Mouse (Mus musculus) CH12.LX (cell line): ENCODE data around the gene Psma6. TPM values are rescaled to one million over a fixed set of nuclear protein-coding genes. Genes with fewer than 3 reads are reported as not detected.

Source experiments
- DNase-seq: peaks from one replicate; pipeline ENCODE4 v3.0.0-alpha.2; 2013; ENCODE audit errors: extremely low read depth
- H3K27ac ChIP-seq: 2 replicates; pipeline ENCODE4 v1.5.1; 2012; ENCODE audit warnings: low read depth, mild to moderate bottlenecking, control low read depth, moderate library complexity; ENCODE audit not compliant: insufficient read depth
- H3K27me3 ChIP-seq: replicated peaks from 2 replicates; pipeline ENCODE3; 2012; ENCODE audit warnings: inconsistent platforms
- H3K36me3 ChIP-seq, 2 experiments: replicated peaks in 1 of 2; 2 replicates each; pipeline versions ENCODE3 to v1.6.1; 2012; ENCODE audit warnings: inconsistent platforms in 1 of 2, low read length in 1 of 2, mild to moderate bottlenecking in 1 of 2, mixed read lengths in 1 of 2, moderate library complexity in 1 of 2; ENCODE audit not compliant: control insufficient read depth in 1 of 2, insufficient read depth in 1 of 2
- H3K4me1 ChIP-seq, 2 experiments: 2 replicates each; pipeline ENCODE4 v1.6.1; 2012; ENCODE audit warnings: inconsistent platforms in 1 of 2, moderate library complexity in 1 of 2; ENCODE audit not compliant: insufficient read depth in 2 of 2, control insufficient read depth in 1 of 2
- H3K4me2 ChIP-seq: 2 replicates; pipeline ENCODE4 v1.6.1; 2012; ENCODE audit warnings: low read depth, mild to moderate bottlenecking, control low read depth; ENCODE audit not compliant: poor library complexity, insufficient read depth, severe bottlenecking
- H3K4me3 ChIP-seq, 3 experiments: fragments of 150-350 bp in 1 of 3; sonication (generic) in 1 of 3; replicated peaks in 1 of 3; 2 replicates each; pipeline versions ENCODE3 to v1.5.1; 2011 to 2012; ENCODE audit warnings: low read depth in 2 of 3, low read length in 2 of 3, mild to moderate bottlenecking in 2 of 3, moderate library complexity in 2 of 3, control low read depth in 1 of 3, improper control_type of control experiment in 1 of 3, inconsistent platforms in 1 of 3, mixed read lengths in 1 of 3; ENCODE audit not compliant: poor library complexity in 1 of 3
- H3K79me2 ChIP-seq: replicated peaks from 2 replicates; pipeline ENCODE4 v1.6.1; 2012; ENCODE audit warnings: mild to moderate bottlenecking, moderate library complexity; ENCODE audit not compliant: control insufficient read depth, poor library complexity, insufficient read depth, severe bottlenecking; ENCODE audit errors: extremely low read depth
- H3K9ac ChIP-seq: 2 replicates; pipeline ENCODE4 v1.6.1; 2012; ENCODE audit warnings: low read depth, mild to moderate bottlenecking, control low read depth, moderate library complexity; ENCODE audit not compliant: insufficient read depth
- H3K9me3 ChIP-seq: replicated peaks from 2 replicates; pipeline ENCODE3; 2012; ENCODE audit warnings: low read length, inconsistent platforms, mixed read lengths
- CHD2 ChIP-seq: IDR thresholded peaks from 2 replicates; pipeline ENCODE4 v1.6.1; 2011; ENCODE audit warnings: low read length, improper control_type of control experiment
- CTCF ChIP-seq, 2 experiments: IDR thresholded peaks in 1 of 2; conservative IDR thresholded peaks in 1 of 2; 2 replicates each; pipeline ENCODE4 v1.5.1; 2011 to 2012; ENCODE audit warnings: low read depth in 2 of 2, low read length in 2 of 2, improper control_type of control experiment in 1 of 2, inconsistent platforms in 1 of 2, mild to moderate bottlenecking in 1 of 2, moderate library complexity in 1 of 2
- ELF1 ChIP-seq: IDR thresholded peaks from 2 replicates; pipeline ENCODE4 v1.6.1; 2014; ENCODE audit warnings: low read depth, mild to moderate bottlenecking, inconsistent platforms, low read length, improper control_type of control experiment
- EP300 ChIP-seq: IDR thresholded peaks from 2 replicates; pipeline ENCODE4 v1.6.1; 2011; ENCODE audit warnings: low read length, improper control_type of control experiment
- GABPA ChIP-seq: IDR thresholded peaks from 2 replicates; pipeline ENCODE4 v1.6.1; 2012; ENCODE audit warnings: low read depth, low read length, improper control_type of control experiment, inconsistent platforms; ENCODE audit not compliant: insufficient replicate concordance
- HCFC1 ChIP-seq: IDR thresholded peaks from 2 replicates; pipeline ENCODE4 v1.6.1; 2012; ENCODE audit warnings: low read depth, mild to moderate bottlenecking, inconsistent platforms, low read length, improper control_type of control experiment
- IRF4 ChIP-seq: IDR thresholded peaks from 2 replicates; pipeline ENCODE4 v1.6.1; 2014; ENCODE audit warnings: low read depth, mild to moderate bottlenecking, inconsistent platforms, low read length, improper control_type of control experiment
- JUND ChIP-seq: conservative IDR thresholded peaks from 2 replicates; pipeline ENCODE4 v1.6.1; 2011; ENCODE audit warnings: low read depth, low read length, improper control_type of control experiment
- MAFK ChIP-seq: IDR thresholded peaks from 2 replicates; pipeline ENCODE4 v1.6.1; 2011; ENCODE audit warnings: low read length, improper control_type of control experiment; ENCODE audit not compliant: insufficient replicate concordance
- MAX ChIP-seq: IDR thresholded peaks from 2 replicates; pipeline ENCODE4 v1.6.1; 2011; ENCODE audit warnings: low read length, improper control_type of control experiment
- MAZ ChIP-seq: IDR thresholded peaks from 2 replicates; pipeline ENCODE4 v1.6.1; 2012; ENCODE audit warnings: low read depth, mild to moderate bottlenecking, inconsistent platforms, low read length, improper control_type of control experiment, moderate library complexity
- MEF2A ChIP-seq: IDR thresholded peaks from 2 replicates; pipeline ENCODE4 v1.6.1; 2014; ENCODE audit warnings: low read depth, mild to moderate bottlenecking, inconsistent platforms, low read length, improper control_type of control experiment, borderline replicate concordance
- MYC ChIP-seq: IDR thresholded peaks from 2 replicates; pipeline ENCODE4 v1.6.1; 2011; ENCODE audit warnings: low read depth, mild to moderate bottlenecking, improper control_type of control experiment, low read length
- NELFE ChIP-seq: IDR thresholded peaks from 2 replicates; pipeline ENCODE4 v1.6.1; 2011; ENCODE audit warnings: low read depth, low read length, improper control_type of control experiment
- NRF1 ChIP-seq: IDR thresholded peaks from 2 replicates; pipeline ENCODE4 v1.6.1; 2014; ENCODE audit warnings: low read depth, mild to moderate bottlenecking, inconsistent platforms, low read length, improper control_type of control experiment, moderate library complexity
- POLR2A ChIP-seq: IDR thresholded peaks from 2 replicates; pipeline ENCODE4 v1.6.1; 2011; ENCODE audit warnings: low read depth, mild to moderate bottlenecking, improper control_type of control experiment, low read length
- POLR2AphosphoS2 ChIP-seq: IDR thresholded peaks from 2 replicates; pipeline ENCODE4 v1.6.1; 2011; ENCODE audit warnings: low read depth, low read length, improper control_type of control experiment
- RAD21 ChIP-seq: IDR thresholded peaks from 2 replicates; pipeline ENCODE4 v1.6.1; 2011; ENCODE audit warnings: low read depth, mild to moderate bottlenecking, low read length, improper control_type of control experiment, moderate library complexity
- RCOR1 ChIP-seq: conservative IDR thresholded peaks from 2 replicates; pipeline ENCODE4 v1.6.1; 2012; ENCODE audit warnings: low read depth, mild to moderate bottlenecking, inconsistent platforms, low read length, improper control_type of control experiment
- TCF12 ChIP-seq: IDR thresholded peaks from 2 replicates; pipeline ENCODE4 v1.6.1; 2014; ENCODE audit warnings: low read depth, mild to moderate bottlenecking, inconsistent platforms, low read length, improper control_type of control experiment
- UBTF ChIP-seq: IDR thresholded peaks from 2 replicates; pipeline ENCODE4 v1.6.1; 2012; ENCODE audit warnings: low read depth, mild to moderate bottlenecking, inconsistent platforms, low read length, improper control_type of control experiment, moderate library complexity
- ZC3H11A ChIP-seq: IDR thresholded peaks from 2 replicates; pipeline ENCODE4 v1.6.1; 2012; ENCODE audit warnings: low read depth, mild to moderate bottlenecking, inconsistent platforms, low read length, improper control_type of control experiment
- dilution Hi-C: fragments of 300-500 bp; cut with MboI; formaldehyde crosslinking; loops from 2 replicates; pipeline ENCODE4 v1.14.3; 2020; ENCODE audit warnings: low sequenced_read_pairs; ENCODE audit not compliant: extremely low pct_unique_long_range_greater_than_20kb, extremely low pct_ligation_motif_present
- in situ Hi-C: fragments of 300-500 bp; cut with MboI; formaldehyde crosslinking; loops from 3 replicates; pipeline ENCODE4 v1.14.3; 2019; ENCODE audit warnings: low sequenced_read_pairs, low pct_ligation_motif_present, low pct_unique_long_range_greater_than_20kb, mixed read lengths
- polyA plus RNA-seq: library from polyadenylated mRNA; unstranded; fragments of >175 nt; gene quantifications from 2 replicates; pipeline ENCODE4 v1.2.1, GENCODE M21; 2012; ENCODE audit warnings: low read depth; ENCODE audit not compliant: insufficient read length
- total RNA-seq, 2 experiments: library from RNA; depleted of rRNA; stranded (reverse); fragments of 300-350 nt in 1 of 2; fragments of >200 nt in 1 of 2; gene quantifications; 2 replicates each; pipeline ENCODE4 v1.2.3; 2012 to 2014

The Psma6 gene
- total and polyA plus RNA-seq, 3 experiments = 271 to 585 (median 307) TPM

DNA sequence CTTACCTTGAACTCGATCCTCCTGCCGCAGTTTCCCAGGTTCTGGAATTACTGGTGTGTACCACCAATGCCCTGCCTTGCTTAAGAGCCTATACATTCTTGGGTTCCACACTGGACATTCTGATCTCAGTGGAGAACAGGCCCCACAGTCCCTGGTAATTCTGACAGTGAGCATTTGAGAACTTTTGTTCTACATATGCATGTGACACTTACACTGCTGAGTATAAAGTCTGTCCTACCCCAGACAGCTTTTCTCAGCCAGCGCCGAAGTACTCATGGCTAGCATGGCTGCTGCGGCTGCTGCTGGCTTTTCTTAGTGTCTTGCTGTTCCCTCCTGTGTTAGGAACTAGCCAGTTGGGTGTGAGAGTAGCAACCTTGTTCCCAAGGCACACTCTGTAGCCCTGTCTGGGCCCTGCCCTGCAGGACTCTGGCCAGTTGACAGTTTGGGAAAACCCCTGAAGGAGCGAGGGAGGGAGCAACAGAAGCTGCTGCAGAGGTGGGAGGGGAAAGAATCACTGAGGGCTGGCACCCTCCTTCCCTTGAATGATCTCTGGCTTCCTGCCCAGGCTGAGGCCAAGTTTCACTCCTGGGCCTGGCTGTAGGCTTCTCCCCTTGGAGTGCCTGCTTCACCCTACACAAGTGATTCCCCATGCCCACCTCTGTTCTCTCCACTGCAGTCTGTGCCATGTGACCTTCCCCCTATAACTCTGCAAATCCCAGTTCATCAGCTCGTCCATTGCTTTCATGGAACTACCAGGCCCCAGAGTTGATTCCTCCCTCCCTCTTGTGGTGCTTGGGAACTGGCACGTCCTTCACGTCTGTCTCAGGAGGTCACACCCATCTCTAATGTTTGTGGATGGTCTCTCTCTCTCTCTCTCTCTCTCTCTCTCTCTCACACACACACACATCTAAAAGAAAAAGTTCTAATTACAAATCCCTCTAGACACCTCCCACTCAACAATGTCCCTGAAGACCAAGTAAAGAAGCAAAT is 59.1 kb downstream of the Psma6 start (continued):
- TF ChIP-seq POLR2AphosphoS2 (no peak), TCF12 (peak; percentile 68), CTCF (conservative IDR thresholded peaks at IDR 0.05 in 1 of 2, IDR thresholded peaks at IDR 0.05 in 1 of 2; ENCODE audit: low read depth in 2 of 2, low read length in 2 of 2) (no peak), RCOR1 (peak; percentile 71; the same call in 1 of the 2 replicates), ZC3H11A (no peak), MEF2A (peak; percentile 71; the same call in 1 of the 2 replicates), RAD21 (peak; percentile 15), ELF1 (peak; percentile 31), UBTF (no peak), EP300 (peak; percentile 83), MAZ (peak; percentile 97), MAFK (no peak), IRF4 (peak; percentile 76), POLR2A (peak; percentile 69), JUND (no peak)

DNA sequence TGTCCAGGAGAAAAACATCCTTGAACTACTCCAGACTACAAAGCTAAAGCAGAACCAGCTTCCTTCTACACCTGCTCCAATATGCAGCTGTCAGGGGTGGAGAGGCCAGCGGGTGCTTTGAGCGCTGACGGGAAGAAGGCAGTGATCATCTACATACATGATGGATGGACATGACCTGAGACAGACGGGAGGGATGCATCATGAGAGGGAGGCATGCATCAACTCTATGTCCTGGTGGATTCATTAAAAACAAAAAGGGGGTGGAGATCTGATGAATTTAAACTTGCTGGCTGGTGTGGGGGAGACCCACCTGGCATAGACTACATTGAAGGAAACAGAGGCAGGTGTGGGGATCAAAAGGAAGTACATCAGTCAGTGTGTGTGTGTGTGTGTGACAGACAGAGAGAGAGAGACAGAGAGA is 60.0 kb downstream of the Psma6 start:
- Histone ChIP-seq H3K4me1 (peaks cover 53 to 97% of the 10 kb centered on the region in 2 experiments), H3K9me3 (no peaks in the 10 kb centered on the region), H3K4me3 (no peak overlapping the region), H3K27me3 (no peaks in the 10 kb centered on the region), H3K9ac (0 out of 2 replicates have a peak overlapping the region, but pooled peaks have one; percentile 64), H3K79me2 (no peaks in the 10 kb centered on the region; the same call in 1 of the 2 replicates), H3K27ac (peak overlapping the region; percentile 98), H3K36me3 (no peaks in the 10 kb centered on the region), H3K4me2 (peak overlapping the region; percentile 39; the same call in 1 of the 2 replicates)
- TF ChIP-seq MYC (0 out of 2 replicates have a peak, but pooled peaks have one; percentile 10), RAD21 (no peak), EP300 (no peak)
- no peak for DNase-seq
- dilution Hi-C loops = no loop called here
- in situ Hi-C loops = loop anchor here (5.0 kb wide), 1 partner anchor 48 kb away; the partner anchor contains the start of gene Nfkbia

DNA sequence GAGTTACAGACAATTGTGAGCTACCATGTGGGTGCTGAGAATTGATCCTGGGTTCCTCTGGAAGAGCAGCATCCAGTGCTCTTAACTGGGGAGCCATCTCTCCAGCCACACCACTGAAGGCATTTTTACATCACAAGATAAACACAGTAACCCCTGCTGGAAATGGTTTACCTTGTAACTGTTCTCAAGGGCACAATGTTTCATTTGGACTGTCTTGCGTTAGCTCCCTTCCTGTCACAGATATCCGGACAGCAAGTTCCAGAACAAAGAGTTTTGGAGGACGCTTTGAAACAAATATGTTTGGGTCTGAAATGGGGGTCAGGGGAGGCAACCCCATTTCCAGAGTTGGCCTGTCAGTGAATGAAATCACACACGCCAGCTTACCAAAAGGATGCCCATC is 61.6 kb downstream of the Psma6 start:
- Histone ChIP-seq H3K9ac (peak overlapping the region; percentile 1; the same call in 1 of the 2 replicates), H3K9me3 (no peaks in the 10 kb centered on the region), H3K4me1 (peaks cover 50 to 96% of the 10 kb centered on the region in 2 experiments), H3K79me2 (no peaks in the 10 kb centered on the region; the same call in 1 of the 2 replicates), H3K4me2 (peak overlapping the region; percentile 48; the same call in 1 of the 2 replicates), H3K27ac (peak overlapping the region; percentile 99), H3K4me3 (peak overlapping the region in 1 of 3 experiments; percentile 17), H3K27me3 (no peaks in the 10 kb centered on the region), H3K36me3 (no peaks in the 10 kb centered on the region)
- dilution Hi-C loops = no loop called here
- TF ChIP-seq HCFC1 (no peak), EP300 (no peak), NELFE (no peak), MAX (no peak), NRF1 (no peak), CHD2 (no peak), GABPA (no peak), CTCF (conservative IDR thresholded peaks at IDR 0.05 in 1 of 2, IDR thresholded peaks at IDR 0.05 in 1 of 2; ENCODE audit: low read depth in 2 of 2, low read length in 2 of 2) (no peak), POLR2A (no peak), MYC (no peak)
- DNase-seq = no peak
- in situ Hi-C loops = no loop called here
